Mouse (Mus musculus): ENCODE results near the gene Esam.

DNA sequence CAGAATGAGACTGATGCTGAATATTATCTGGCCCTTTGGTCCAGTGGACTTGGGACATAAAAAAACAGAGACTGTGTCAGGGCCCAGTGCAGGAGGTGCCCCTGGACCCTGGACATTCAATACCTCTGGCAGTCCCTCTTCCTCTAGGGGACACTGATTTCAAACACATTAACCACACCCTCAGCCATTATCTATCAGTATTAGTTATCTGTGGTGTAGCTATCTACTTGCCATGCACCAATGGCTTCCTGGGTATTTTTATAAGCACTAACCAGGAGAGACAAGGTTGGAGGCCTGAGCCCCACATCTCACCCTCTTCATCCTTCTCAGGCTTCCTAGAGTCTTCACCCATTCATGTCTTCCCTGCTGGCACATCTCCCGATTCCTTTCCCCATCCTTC, 22.6 kb downstream of the Esam start:
- TF ChIP-seq CTCF (IDR thresholded peaks at IDR 0.05; ENCODE audit: low read depth, low read length) (no peak), POLR2A (IDR thresholded peaks at IDR 0.05; ENCODE audit: borderline replicate concordance, low read depth, low read length) (no peak)
